Mouse (Mus musculus) cortical plate, adult 2 months (tissue): ENCODE measurements around the gene Bcl7c. TPM values are rescaled to one million over a fixed set of nuclear protein-coding genes. Genes with fewer than 3 reads are reported as not detected.
"Not testable (repeated sequence)": the region's sequence is repeated elsewhere in the genome, so short reads cannot be mapped to it uniquely, and the experiment has no call there.

Experiments used
- H3K27ac ChIP-seq: fragments of 200-500 bp; 2 replicates; pipeline ENCODE4 v1.5.1; 2012; ENCODE audit warnings: low read length, control low read depth, inconsistent platforms; ENCODE audit not compliant: insufficient read depth
- H3K4me1 ChIP-seq: fragments of 200-500 bp; 2 replicates; pipeline ENCODE4 v1.6.1; 2011; ENCODE audit warnings: low read length; ENCODE audit not compliant: control insufficient read depth, insufficient read depth
- H3K4me3 ChIP-seq: fragments of 200-500 bp; 2 replicates; pipeline ENCODE4 v1.5.1; 2011; ENCODE audit warnings: mild to moderate bottlenecking, low read length, control low read depth; ENCODE audit not compliant: insufficient read depth
- CTCF ChIP-seq: fragments of 200-500 bp; IDR thresholded peaks from 2 replicates; pipeline ENCODE4 v1.5.1; 2011; ENCODE audit warnings: mild to moderate bottlenecking, control low read depth, low read length; ENCODE audit not compliant: insufficient read depth; ENCODE audit errors: extremely low read depth
- POLR2A ChIP-seq: fragments of 200-500 bp; IDR thresholded peaks from 2 replicates; pipeline ENCODE4 v1.6.1; 2011; ENCODE audit warnings: mild to moderate bottlenecking, low read length, control low read depth; ENCODE audit not compliant: insufficient read depth; ENCODE audit errors: extremely low read depth
- polyA plus RNA-seq: library from polyadenylated mRNA; depleted of rRNA; stranded (reverse); fragments of >200 nt; gene quantifications from 2 replicates; pipeline ENCODE4 v1.2.3, GENCODE M21; 2012

Gene Bcl7c
- polyA plus RNA-seq, 1 experiment, result 25.5 TPM

DNA sequence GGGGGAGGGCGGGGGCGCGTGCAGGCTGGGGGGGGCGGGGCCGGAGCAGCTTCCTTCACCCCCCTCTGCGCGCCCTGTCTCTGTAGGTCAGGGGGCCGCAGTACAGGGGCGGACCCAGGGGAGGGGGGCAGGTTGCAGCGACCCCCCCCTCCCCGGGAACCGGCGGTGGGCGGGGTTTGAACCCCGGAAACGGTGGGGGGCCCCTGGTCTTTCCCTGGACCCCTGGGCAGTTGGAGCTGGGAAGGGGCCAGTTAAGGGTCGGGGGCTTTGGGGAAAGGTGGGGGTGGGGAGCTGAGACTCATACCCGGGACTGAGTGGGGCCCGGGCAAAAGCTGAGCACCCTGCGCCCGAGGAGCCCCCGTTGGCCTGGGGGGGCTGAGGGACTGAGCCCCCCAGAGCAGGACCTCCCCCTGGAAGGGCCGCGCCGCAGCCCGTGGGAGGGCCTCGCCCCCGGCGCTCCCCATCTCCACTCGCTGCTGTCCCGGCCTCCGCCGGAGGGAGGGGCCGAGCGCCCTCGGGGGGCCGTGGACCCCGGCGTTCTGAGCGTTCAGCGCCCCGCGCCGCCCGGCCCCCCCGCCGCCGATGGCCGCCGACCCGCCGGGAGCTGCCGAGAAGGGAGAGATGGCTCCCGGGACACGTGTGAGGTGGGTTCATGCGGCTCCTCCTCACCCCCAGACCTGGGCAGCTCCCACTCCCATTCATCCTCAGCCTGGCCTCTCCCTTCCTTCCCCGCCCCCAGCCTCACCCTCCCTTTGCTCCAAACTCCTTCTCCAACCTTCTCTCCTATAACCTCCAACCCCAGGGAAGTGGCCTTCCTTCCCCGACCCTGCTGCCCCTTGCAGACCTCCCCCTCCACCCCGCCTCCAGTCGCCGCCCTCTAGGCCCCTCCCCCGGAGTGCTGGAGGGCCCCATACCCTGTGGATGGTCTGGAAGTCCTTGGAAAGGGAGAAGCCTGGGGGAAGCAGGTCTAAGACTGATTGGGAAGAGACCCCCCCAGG, 38.1 kb upstream of the Bcl7c start:
- TF ChIP-seq POLR2A (no peak), CTCF (no peak)
- no peaks in the 10 kb centered on the region for H3K4me1 ChIP-seq
- H3K27ac ChIP-seq, result no peak overlapping the region
- H3K4me3 ChIP-seq, result peak overlapping the region; percentile 32

DNA sequence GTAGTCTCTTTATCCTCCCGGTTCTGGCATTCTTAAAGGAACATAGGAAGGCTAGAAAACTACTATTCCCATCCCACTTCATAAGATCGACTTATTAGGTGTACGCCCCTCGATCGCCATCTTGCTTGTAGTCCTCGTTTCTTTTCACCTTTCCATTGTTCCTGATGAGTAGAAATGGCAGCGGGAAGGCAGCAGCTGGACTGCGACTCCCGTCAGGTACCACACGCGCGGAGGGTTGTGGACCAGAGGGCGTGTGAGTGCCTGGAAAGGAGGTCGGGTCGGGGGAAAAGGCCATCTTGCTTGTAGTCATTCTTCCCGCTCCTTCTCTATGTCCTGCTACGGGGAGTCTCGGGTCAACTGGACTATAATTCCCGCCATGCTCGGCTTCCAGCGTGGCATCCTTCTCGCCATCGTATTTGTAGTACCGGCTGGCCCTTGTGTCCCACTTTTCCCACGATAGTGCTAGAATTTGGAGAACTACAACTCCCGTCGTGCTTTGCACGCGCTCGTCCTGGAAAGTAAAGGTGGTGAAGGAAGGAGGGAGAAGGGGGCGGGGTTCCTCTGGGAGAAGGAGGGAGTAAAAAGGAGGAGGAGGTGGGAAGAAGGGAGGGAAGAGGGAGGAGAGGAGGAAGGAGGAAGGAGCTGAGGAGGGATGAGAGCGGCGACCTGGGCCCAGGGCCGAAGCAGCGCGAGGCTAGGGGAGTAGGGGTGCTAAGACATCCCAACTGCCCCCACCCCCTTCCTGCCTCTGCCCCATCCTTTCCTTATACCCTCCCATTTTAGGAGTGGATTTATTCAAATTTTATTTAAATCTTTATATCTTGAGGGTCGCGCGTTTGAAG, 37.1 kb upstream of the Bcl7c start:
- H3K27ac ChIP-seq, result no peak overlapping the region
- TF ChIP-seq CTCF (no peak), POLR2A (peak; percentile 89)
- no peaks in the 10 kb centered on the region for H3K4me1 ChIP-seq
- peak overlapping the region; percentile 32 for H3K4me3 ChIP-seq

DNA sequence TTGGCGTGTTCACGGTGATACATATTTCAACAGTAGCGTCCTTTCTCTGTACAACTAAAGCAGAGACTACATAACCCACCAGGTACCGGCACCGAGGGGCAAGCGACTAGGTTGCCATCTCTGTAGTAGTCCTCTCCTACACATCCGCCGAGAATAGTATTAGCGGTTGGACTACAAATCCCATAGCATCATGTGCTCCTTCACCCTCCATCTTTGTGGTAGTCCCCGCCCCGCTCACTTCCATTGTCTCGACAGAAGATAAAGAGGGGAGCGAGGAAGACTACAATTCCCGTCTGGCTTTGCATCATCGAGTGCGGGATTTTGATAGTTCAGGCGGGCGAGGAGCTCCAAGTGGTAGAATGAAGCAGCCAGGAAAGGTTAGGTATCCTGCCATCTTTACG, 36.5 kb upstream of the Bcl7c start:
- no peaks in the 10 kb centered on the region for H3K4me1 ChIP-seq
- peak overlapping the region; percentile 32 for H3K4me3 ChIP-seq
- no peak overlapping the region for H3K27ac ChIP-seq
- TF ChIP-seq POLR2A (peak; percentile 63; the same call in 1 of the 2 replicates), CTCF (no peak)

DNA sequence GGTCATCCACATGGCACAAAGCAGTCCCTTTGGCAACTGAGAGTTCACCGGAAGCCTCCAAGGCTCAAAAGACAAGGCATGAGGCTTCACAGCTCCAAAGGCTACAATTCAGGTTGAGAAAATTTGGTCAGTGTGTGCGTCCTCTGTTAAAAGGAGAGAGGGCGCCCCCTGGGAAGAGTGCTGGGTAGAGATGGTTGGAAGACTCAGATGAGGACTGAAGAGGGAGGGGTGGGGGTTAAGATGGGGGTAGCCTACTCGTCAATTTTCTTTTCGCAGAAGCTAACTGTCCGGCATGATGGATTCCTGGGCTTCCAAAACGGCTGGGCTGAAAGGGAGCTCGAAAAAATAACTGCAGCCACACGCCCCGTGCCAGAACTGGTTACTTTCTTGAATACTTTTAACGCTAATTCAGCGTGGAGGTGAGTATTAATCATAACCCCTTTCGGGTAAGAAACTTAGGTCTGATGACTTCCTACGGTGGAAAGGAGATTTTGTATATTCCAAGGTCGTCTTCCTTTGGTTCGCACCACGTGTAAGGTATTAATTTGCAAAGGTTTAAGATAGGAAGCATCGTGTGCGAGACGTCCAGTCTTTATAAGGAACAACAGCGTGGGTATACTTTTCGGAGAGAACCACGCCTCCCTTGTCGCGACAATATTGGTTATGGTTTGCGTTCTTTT, 35.8 kb upstream of the Bcl7c start, which contains the start of gene Fbxl19:
Fbxl19 (plus strand) TSS at position 178 of the 680 bp plus-strand sequence.
- no peaks in the 10 kb centered on the region for H3K4me1 ChIP-seq
- TF ChIP-seq POLR2A (no peak), CTCF (peak; percentile 57)
- H3K27ac ChIP-seq, result no peak within 1 kb of the TSS
- peak within 1 kb of the TSS; percentile 32 for H3K4me3 ChIP-seq

DNA sequence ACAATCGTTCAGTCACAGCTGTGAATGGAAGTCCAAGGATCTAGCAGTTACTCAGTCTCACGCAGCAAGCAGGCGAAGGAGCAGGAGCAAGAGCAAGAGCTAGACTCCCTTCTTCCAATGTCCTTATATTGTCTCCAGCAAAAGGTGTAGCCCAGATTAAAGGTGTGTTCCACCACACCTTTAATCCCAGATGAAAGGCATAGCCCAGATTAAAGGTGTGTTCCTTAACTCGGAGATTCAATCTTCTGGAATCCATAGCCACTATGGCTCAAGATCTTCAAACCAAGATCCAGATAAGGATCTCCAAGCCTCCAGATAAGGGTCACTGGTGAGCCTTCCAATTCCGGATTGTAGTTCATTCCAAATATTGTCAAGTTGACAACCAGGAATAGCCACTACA, 23.3 kb upstream of the Bcl7c start, which contains the start of gene Ctf2:
Ctf2 (minus strand) TSS at position 101 of the 400 bp plus-strand sequence.
- not testable (repeated sequence) for H3K27ac ChIP-seq, H3K4me3 ChIP-seq, H3K4me1 ChIP-seq

DNA sequence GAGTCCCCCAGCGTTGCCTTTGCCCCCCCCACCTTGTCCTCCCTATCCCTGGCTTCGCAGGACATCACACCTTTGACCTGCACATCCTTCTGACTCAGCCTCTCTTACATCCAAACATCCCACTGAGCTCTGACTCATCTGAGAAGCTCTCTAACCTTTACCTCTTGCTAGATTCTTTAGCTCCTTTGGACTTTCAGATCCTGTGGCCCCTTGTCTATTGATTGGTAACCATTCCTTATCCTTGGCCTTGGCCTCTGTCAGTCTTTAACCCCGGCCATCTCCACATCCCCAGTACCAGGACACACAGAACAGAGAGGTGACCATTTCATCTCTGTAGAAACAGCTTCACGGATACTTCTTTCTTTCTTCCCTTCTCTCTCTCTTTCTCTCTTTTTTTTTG, 21.4 kb upstream of the Bcl7c start:
- Histone ChIP-seq H3K27ac (no peak overlapping the region), H3K4me3 (no peak overlapping the region), H3K4me1 (no peaks in the 10 kb centered on the region)
- TF ChIP-seq POLR2A (no peak), CTCF (no peak)

DNA sequence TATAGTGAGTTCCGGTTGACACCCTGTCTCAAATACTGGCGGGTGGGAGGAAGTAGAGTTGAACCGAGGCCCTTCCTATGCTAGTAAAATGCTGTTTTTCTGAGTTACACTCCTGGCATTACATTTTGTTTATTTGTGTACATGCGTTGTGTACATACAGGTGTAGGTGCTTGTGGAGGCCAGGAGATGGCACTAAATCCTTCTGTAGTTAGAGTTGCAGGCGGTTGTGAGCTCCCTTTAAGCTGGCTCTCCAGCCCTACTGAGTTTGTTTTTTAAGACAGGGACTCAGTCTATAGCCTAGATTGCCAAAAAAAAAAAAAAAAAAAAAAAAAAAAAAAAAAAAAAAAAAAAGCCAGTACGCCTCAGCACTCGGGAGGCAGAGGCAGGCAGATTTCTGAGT, 19.2 kb upstream of the Bcl7c start:
- Histone ChIP-seq H3K4me1 (no peaks in the 10 kb centered on the region), H3K4me3 (no peak overlapping the region), H3K27ac (no peak overlapping the region)
- TF ChIP-seq CTCF, result no peak
- no peak for TF ChIP-seq POLR2A

DNA sequence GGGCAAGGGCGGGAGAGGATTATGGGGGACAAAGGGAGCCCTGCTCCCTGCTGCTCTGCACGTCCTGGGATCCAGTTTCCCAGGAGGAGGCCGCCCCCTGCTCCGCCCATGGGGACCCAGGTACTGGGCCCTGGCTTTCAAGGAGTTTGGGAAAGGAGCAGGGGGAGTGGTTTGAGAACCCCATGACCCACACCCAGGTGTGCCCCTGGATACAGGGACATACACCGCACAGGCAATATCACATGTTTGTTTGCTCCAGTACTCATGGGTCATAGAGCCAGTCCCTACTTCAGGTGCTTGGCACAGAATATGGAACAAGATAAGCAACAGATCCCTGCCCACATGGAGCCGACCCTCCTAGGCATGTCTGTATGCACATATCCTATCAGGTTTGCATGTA, 17.2 kb upstream of the Bcl7c start:
- no peaks in the 10 kb centered on the region for H3K4me1 ChIP-seq
- H3K4me3 ChIP-seq, result no peak overlapping the region
- no peak overlapping the region for H3K27ac ChIP-seq
- TF ChIP-seq POLR2A (no peak), CTCF (no peak)

DNA sequence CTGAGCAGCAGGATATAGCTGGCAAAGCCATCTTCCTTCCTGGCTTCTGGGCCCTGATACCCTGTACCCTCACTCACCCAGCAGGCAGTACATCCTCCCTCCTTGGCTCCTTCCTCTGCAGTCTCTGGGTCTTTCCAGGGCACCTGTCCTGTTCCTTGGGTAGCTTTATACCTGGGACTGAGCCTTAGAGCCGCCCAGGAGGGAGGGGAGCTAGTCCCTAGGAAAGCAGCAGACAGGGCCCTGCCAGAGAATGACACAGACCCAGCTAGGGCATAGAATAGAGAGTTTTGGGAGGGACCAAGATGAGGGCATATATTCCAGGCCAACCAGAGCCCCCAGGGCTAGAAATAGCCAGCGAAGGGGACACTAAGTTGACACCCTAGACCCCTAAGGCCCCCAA, 16.8 kb upstream of the Bcl7c start:
- H3K4me3 ChIP-seq, result no peak overlapping the region
- TF ChIP-seq CTCF (no peak), POLR2A (no peak)
- no peaks in the 10 kb centered on the region for H3K4me1 ChIP-seq
- no peak overlapping the region for H3K27ac ChIP-seq

DNA sequence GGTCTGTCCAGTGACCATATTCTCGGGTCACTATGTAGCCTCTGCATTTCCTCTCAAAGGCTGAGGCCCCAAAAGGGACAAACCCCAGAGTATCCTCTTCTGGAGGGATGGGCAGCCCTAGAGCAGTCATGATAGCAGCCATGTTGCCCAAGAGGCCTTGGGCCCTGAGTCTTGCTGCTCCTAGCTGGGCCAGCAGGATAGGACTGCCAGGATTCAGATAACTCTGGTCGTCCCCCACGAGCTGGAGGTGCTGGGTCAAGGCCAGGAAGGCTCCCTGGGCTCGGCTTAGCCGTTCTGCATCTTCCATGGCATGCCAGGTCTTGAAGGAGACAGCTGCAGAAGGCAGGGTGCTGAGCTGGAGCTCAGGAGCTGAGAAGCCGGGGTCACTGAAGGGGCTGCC, 10.5 kb upstream of the Bcl7c start:
- no peak overlapping the region for H3K4me3 ChIP-seq
- H3K4me1 ChIP-seq, result no peaks in the 10 kb centered on the region
- H3K27ac ChIP-seq, result no peak overlapping the region
- TF ChIP-seq CTCF (no peak), POLR2A (no peak)
